10 mouse cellular contexts compared by ENCODE assay signal in the genomic region with DNA sequence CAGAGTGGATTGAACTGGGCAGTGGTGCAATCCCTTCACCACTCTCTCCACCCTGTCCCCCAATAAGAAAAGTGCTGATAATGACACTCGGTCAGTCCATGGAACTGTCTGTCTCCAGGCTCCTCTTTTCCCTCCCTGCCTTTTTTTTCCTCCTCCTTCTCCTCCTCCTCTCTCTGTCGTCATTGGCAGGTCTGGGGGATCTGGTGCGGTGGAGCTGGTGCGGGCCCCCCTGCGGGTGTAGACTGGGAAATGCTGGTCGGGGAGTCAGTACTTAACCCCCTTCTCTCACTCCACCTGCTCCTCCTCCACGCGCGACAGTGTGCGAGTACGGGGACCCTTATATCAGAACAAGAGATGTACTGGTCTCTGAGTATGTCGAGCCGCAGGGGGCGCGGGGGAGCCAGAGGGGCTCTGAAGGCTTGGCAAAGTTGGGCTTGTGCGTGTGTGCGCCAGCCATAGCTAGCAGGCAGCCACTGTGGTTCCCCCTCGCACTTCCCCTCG. TPM values are rescaled to one million over a fixed set of nuclear protein-coding genes. Genes with fewer than 3 reads are reported as not detected.
A peak's percentile ranks its signal among the peaks of the same experiment; 100 is the strongest.
DNase-seq lines count a peak whose midpoint lies in the region; ATAC-seq lines count a peak whose summit lies in the region.
"Had no signal": no experiment of that assay in that cellular context is flagged by ENCODE, and none has a peak within 500 bp of the region (broad histone marks: within the 10 kb centered on the region; RNA-seq: fewer than 3 reads in every experiment).

A gene (plus strand): TSS at position 401 of the 501 bp plus-strand sequence.

- no peak within 1 kb of the TSS for H3K27ac ChIP-seq in heart, embryonic 15.5 days
- H3K27ac ChIP-seq in neural tube, embryonic 12.5 days, result no peak within 1 kb of the TSS

- no peak within 1 kb of the TSS for H3K9ac ChIP-seq in heart, embryonic 15.5 days
- H3K9ac ChIP-seq in neural tube, embryonic 12.5 days, result 0 out of 2 replicates have a peak within 1 kb of the TSS, but pooled peaks have one; percentile 33

- peak within 1 kb of the TSS; percentile 90 for H3K4me2 ChIP-seq in heart, embryonic 15.5 days
- peak within 1 kb of the TSS; percentile 89 for H3K4me2 ChIP-seq in neural tube, embryonic 12.5 days (replicated peaks)

- H3K4me1 ChIP-seq in heart, embryonic 15.5 days (replicated peaks), result peaks cover 18% of the 10 kb centered on the region
- H3K4me1 ChIP-seq in neural tube, embryonic 12.5 days, result no peaks in the 10 kb centered on the region

- no peaks in the 10 kb centered on the region for H3K36me3 ChIP-seq in heart, embryonic 15.5 days
- H3K36me3 ChIP-seq in neural tube, embryonic 12.5 days, result no peaks in the 10 kb centered on the region
- H3K36me3 ChIP-seq: G1E had no signal

- DNase-seq in heart, postnatal 14 days, result no peak
- DNase-seq in cerebellum, adult 18-20 months, result peak; percentile 38 to 55
- peak; percentile 14 to 28 for DNase-seq in frontal cortex, postnatal 25 days (ENCODE audit: low spot score in 2 of 2)
- peak; percentile 47 to 49 for DNase-seq in left cerebral cortex, postnatal 36 days (ENCODE audit: low spot score in 2 of 2)
- DNase-seq in urinary bladder, adult 18-20 months (ENCODE audit: low spot score in 2 of 2), result no peak
- DNase-seq in gastrocnemius, postnatal 4 days (ENCODE audit: low spot score in 2 of 2), result no peak

- 10% methylated on average over 17 of the region's 19 CpGs for WGBS in heart, embryonic 15.5 days
- 13% methylated on average over 19 of the region's 19 CpGs for WGBS in neural tube, embryonic 12.5 days

- no peaks in the 10 kb centered on the region for H3K9me3 ChIP-seq in heart, embryonic 15.5 days (replicated peaks)
- no peaks in the 10 kb centered on the region for H3K9me3 ChIP-seq in neural tube, embryonic 12.5 days

- peak within 1 kb of the TSS; percentile 54 for H3K4me3 ChIP-seq in heart, embryonic 15.5 days
- H3K4me3 ChIP-seq in neural tube, embryonic 12.5 days, result peak within 1 kb of the TSS; percentile 45

- no peak for ATAC-seq in heart, embryonic 15.5 days (replicated peaks; ENCODE audit: insufficient number of reproducible peaks, insufficient read depth, low FRiP score, low read depth)
- ATAC-seq in neural tube, embryonic 12.5 days (ENCODE audit: low FRiP score, low read depth), result peak; percentile 21

- H3K27me3 ChIP-seq in heart, embryonic 15.5 days, result peaks cover 39% of the 10 kb centered on the region
- H3K27me3 ChIP-seq in neural tube, embryonic 12.5 days (replicated peaks), result peaks cover 29% of the 10 kb centered on the region

- intact Hi-C loops in heart, postnatal 14 days (cut with DNase I), result no loop called here
- intact Hi-C loops in left cerebral cortex, postnatal 36 days (cut with DNase I), result no loop called here

RNA-seq across cellular contexts. Expression of the gene that starts here (rescaled TPM):
- not detected in 2 replicates for polyA plus RNA-seq in heart, embryonic 15.5 days (2015; fragmentation: Nextera tagmentation; extraction: Ambion mirVana)
- total RNA-seq in heart, postnatal 14 days (2021), result not detected
- 1 to 10 TPM in 1 of 2 experiments, under 1 TPM in 1; 0.52 to 1.3 TPM for total RNA-seq in left cerebral cortex, postnatal 36 days (2021)
- polyA plus RNA-seq in neural tube, embryonic 12.5 days (2016; fragmentation: Nextera tagmentation; extraction: Ambion mirVana), result not detected in 2 replicates
- total RNA-seq in gastrocnemius, postnatal 4 days (2021), result not detected
- total RNA-seq: G1E had no signal
- polyA plus RNA-seq: G1E; large intestine, adult 2 months had no signal

Comparison
In these comparisons a context has a peak if more than half of its experiments do, and no peak if none do; other contexts are left out.
1. Peak in ATAC-seq, H3K4me3 ChIP-seq, H3K9ac ChIP-seq and H3K4me2 ChIP-seq in neural tube, embryonic 12.5 days; RNA of the gene not detected or under 1 TPM.
2. DNase-seq: peak in cerebellum, adult 18-20 months (2 of 2), frontal cortex, postnatal 25 days (2 of 2) and left cerebral cortex, postnatal 36 days (2 of 2); none in heart, postnatal 14 days (0 of 2), urinary bladder, adult 18-20 months (0 of 2) and gastrocnemius, postnatal 4 days (0 of 2).